Mouse (Mus musculus) left cerebral cortex, postnatal 25 days (tissue): ENCODE measurements around the gene Gorasp2. TPM values are rescaled to one million over a fixed set of nuclear protein-coding genes. Genes with fewer than 3 reads are reported as not detected.

Experiments used
- DNase-seq, 2 experiments: peaks; one replicate each; pipeline ENCODE4 v3.0.0; 2022; ENCODE audit warnings: low spot score in 2 of 2, mixed read lengths in 1 of 2
- intact Hi-C: fragments of 180-260 bp; cut with DNase I; formaldehyde crosslinking; loops from one replicate; pipeline ENCODE4 v1.15.1; 2025
- total RNA-seq, 2 experiments: library from RNA; stranded (reverse); gene quantifications; 2 replicates each; pipeline ENCODE4 v1.2.3; 2021

Gene Gorasp2
- total RNA-seq, 2 experiments from 2014 or later: 93.5 to 102 TPM

DNA sequence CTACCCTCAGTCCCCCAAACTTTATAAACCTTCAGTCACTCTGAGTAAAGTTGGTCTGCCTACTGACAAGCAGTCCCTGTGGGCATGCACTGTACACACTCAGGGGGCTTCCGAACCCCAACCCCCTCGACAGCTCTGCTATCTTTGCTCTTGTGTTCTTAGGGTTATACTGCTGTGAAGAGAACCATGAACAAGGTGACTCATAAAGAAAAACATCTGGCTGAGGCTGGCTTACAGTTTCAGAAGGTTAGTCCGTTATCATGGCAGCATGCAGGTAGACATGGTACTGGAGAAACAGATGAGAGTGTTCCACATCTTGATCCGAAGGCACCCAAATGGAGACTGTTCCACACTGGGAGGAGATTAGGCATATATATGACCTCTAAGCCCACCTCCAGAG, 49.5 kb downstream of the Gorasp2 start:
- no peak for DNase-seq
- intact Hi-C loops: no loop called here

DNA sequence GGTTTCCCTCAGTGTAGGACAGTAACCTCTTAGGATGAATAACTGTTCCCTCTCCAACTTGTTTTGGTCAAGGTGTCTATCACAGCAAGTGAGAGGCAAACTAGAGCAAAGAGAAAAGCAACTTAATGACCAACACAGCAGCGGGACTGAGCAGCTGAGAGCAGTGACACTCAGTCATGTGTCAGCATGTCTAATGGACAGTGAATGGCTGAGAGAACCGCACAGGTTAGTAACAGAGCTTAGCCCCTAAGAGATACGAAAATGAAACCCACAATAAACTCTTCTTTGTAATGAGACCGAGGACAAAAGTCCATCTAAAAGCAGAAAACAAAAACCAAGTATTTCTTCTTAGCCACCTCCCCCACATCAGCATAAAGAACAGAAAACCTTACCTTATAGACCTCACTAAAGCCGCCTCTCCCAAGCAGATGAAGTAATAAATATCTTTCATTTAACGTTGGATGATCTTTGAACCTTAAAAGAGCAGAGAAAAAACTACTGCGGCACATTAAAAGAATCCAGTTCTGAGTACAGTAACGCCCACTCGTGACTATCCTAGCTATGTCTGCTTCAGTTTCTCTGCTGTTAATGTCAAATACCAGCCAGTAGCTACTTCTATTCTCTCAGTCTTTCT, 62.4 kb downstream of the Gorasp2 start:
- intact Hi-C loops: no loop called here
- no peak for DNase-seq

DNA sequence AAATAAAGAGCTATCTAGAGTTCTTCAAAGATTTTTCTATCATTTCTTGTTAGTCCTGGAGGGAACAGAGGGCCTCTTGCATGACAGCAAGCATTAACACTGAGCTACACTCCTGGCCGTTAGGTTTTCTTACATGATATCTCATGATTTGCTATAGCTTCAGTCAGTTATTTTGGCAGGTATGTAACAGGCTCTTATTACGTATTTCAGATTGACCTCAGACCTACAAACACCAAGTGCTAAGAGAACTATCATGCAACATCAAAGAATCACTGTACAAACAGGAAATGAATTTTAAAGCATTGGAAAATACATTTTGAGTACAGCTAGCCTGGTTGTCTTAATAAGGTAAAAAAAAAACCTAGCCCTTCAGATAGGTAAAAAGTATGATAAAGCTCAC, 65.7 kb downstream of the Gorasp2 start:
- no peak for DNase-seq
- intact Hi-C loops: no loop called here

DNA sequence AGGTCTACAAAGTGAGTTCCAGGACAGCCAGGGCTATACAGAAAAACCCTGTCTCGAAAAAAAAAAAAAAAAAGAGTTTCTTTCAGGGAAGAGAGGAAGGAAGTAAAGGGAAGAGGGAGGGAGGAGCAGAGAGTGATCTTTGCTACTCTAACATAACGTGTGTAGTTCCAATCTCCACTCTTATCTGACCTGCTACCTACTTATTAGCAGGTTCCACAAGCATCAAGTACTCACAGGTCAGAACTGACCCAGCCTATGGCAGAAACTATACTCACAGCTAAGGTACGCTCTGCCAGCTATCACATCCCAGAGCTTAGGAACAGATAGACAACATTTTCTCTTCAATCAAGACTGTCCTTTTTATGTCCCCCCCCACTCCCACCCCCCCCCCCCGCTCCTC, 74.2 kb downstream of the Gorasp2 start:
- intact Hi-C loops: no loop called here

DNA sequence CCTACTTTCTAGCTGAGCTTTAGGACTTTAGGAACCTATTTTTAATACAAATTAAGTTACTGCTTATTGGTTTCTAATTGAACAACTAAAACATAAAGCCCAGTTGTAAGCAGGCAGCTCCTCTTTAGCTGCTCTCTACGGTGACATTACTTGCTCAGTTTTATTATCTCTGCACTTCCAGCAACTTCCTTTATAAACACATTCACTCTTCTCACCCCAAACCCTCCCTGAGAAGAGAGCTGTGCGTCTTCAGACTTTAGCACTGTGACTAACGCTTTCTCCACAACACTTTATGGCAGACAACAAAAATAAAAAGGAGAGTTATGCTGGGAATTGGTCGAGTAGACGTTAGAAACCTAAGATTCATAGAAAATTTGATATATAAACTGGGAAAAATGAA, 74.6 kb downstream of the Gorasp2 start:
- intact Hi-C loops: no loop called here
- DNase-seq: no peak

More for the DNA sequence above, 74.2 kb downstream of the Gorasp2 start:
- DNase-seq: no peak

DNA sequence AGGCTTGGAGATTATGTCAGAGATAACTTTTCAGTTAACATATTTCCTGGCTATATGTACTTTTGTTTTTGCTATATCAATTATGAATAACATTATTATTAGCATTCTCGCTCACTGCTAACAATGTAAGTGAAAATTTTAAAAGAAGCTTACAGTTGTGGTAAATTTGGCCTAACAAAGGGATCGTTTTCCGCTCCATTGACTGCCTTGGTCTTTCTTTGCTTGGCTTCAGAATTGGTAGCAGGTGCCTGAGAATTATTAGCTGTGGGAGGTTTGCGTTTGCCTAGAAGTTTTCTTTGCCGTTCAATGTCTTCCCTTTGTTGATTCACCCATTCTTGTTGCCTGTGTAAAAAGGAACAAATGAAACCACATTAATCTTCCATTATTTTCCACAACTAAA, 80.5 kb downstream of the Gorasp2 start:
- no peak for DNase-seq
- intact Hi-C loops: no loop called here

DNA sequence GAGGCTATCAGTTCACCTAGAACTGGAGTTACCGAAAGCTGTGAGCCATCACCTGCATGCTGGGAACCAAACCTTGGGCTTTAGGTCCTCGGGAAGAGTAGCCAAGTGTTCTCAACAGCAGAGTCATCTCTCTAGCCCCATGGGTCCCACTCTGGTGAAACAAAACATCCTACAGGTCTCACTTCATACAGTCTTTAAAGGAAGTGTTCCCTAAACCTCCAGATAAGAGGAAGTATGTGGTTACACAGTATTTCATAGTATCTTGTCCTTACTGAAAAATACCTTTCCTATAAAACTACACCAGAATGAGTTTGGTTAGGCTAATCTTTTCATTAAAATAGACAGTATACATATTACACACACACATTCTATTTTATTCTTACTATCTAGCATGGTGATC, 81.2 kb downstream of the Gorasp2 start:
- no peak for DNase-seq
- intact Hi-C loops: no loop called here

DNA sequence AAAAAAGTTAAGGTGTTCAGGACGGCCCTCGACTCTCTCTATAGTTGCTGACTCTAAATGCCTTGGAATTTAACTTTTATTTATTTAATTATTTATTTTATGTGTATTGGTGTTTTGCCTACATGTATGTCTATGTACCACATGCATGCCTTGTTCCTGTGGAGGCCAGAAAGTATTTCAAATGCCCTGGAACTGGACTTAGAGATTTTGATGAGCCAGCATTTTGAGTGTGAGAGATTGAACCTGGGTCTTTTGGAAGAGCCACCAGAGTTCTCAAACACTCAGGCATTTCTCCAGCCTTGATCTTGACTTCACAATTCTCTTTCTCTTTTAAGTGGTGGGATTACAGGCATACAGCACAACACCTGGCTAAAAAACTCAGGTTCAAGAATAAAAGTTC, 90.3 kb downstream of the Gorasp2 start:
- DNase-seq: no peak
- intact Hi-C loops: no loop called here

DNA sequence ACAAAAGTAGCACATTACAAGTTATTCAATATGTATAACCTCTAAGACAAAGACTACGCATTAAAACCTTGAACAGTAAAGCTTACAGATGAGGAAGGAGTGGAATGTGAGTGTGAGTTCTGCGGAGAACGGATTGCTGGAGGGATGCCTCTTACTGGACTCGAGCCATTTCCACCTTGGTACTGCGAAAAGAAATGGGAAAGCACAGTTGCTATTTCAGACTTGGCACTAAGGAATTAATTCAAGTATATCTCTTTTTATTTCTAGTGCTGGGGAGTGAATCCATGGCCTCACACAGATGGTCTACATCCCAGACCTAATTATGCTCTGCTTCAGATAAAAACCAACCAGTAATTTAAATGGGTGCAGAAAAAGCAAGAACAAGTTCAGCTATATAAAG, 90.8 kb downstream of the Gorasp2 start:
- intact Hi-C loops: no loop called here
- DNase-seq: peak in 1 of 2 experiments; percentile 78

Other genes with a start within 250 kb of the Gorasp2 start
- gene Sp5, start 186.7 kb upstream of the Gorasp2 start, total RNA-seq: under 1 TPM; 0.71 to 0.78 TPM
- under 1 TPM; 0.21 to 0.50 TPM for gene Erich2, start 152.8 kb upstream of the Gorasp2 start, total RNA-seq
- 100 to 1,000 TPM; 313 to 395 TPM for gene Gad1, start 108.5 kb upstream of the Gorasp2 start, total RNA-seq
- not detected for gene Gm26558, start 532 bp downstream of the Gorasp2 start, total RNA-seq
- 10 to 100 TPM; 88.5 to 98.9 TPM for gene Tlk1, start 164.2 kb downstream of the Gorasp2 start, total RNA-seq